Mouse (Mus musculus) ES-Bruce4 (cell line): ENCODE results near the gene Mat2b. TPM values are rescaled to one million over a fixed set of nuclear protein-coding genes. Genes with fewer than 3 reads are reported as not detected.

Experiments used
- H3K27ac ChIP-seq: 2 replicates; pipeline ENCODE4 v1.5.1; 2012; ENCODE audit warnings: low read length, inconsistent platforms; ENCODE audit not compliant: insufficient read depth
- H3K27me3 ChIP-seq: 2 replicates; pipeline ENCODE4 v1.6.1; 2012; ENCODE audit warnings: mild to moderate bottlenecking, low read length, inconsistent platforms; ENCODE audit not compliant: control insufficient read depth, poor library complexity, insufficient read depth, severe bottlenecking
- H3K36me3 ChIP-seq: 2 replicates; pipeline ENCODE4 v1.6.1; 2012; ENCODE audit warnings: inconsistent platforms, mild to moderate bottlenecking, low read length, moderate library complexity; ENCODE audit not compliant: control insufficient read depth, poor library complexity, insufficient read depth, severe bottlenecking
- H3K4me1 ChIP-seq: one replicate; pipeline ENCODE4 v1.8.1; 2011; ENCODE audit warnings: low read length; ENCODE audit not compliant: control insufficient read depth, insufficient read depth
- H3K4me3 ChIP-seq: 2 replicates; pipeline ENCODE4 v1.5.1; 2011; ENCODE audit warnings: low read depth, mild to moderate bottlenecking, low read length
- H3K9ac ChIP-seq: 2 replicates; pipeline ENCODE4 v1.6.1; 2012; ENCODE audit warnings: low read depth, mild to moderate bottlenecking, inconsistent platforms; ENCODE audit not compliant: poor library complexity, severe bottlenecking
- H3K9me3 ChIP-seq: replicated peaks from 2 replicates; pipeline ENCODE4 v1.6.1; 2012; ENCODE audit warnings: mild to moderate bottlenecking, low read length, inconsistent platforms; ENCODE audit not compliant: control insufficient read depth, poor library complexity, insufficient read depth, severe bottlenecking
- CTCF ChIP-seq: IDR thresholded peaks from one replicate; pipeline ENCODE4 v1.8.1; 2011; ENCODE audit warnings: low read depth, low read length
- EP300 ChIP-seq: IDR thresholded peaks from 2 replicates; pipeline ENCODE4 v1.6.1; 2011; ENCODE audit warnings: low read depth, low read length; ENCODE audit not compliant: insufficient read depth
- POLR2A ChIP-seq: IDR thresholded peaks from one replicate; pipeline ENCODE4 v1.8.1; 2011; ENCODE audit warnings: low read length; ENCODE audit not compliant: insufficient read depth
- polyA plus RNA-seq: library from polyadenylated mRNA; stranded (reverse); fragments of >200 nt; gene quantifications from 2 replicates; pipeline ENCODE4 v1.2.4, GENCODE M21; 2011; ENCODE audit warnings: low read depth; ENCODE audit not compliant: missing spikeins, insufficient read depth, insufficient read length

The Mat2b gene
- polyA plus RNA-seq, 1 experiment: 60.9 TPM

DNA sequence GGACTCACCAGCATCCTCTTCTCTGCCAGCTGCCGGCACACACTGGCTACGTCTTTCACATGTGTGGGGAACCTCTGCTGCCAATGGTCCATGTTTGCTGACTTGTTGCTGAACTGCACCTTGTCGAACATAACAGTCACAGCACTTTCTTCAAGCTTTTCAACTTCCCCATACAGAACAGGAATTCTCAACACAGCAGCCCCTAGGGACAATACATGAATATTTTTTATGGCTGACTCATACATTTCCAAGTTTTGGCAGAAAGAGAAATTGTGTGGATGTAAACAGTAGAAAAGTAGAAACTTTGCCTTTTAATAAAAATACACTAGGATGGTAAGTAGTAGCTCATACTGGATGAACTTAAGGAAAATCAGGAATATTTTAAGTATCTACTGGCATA, 12.5 kb downstream of the Mat2b start:
- Histone ChIP-seq H3K27me3 (no peaks in the 10 kb centered on the region), H3K36me3 (peaks cover 84% of the 10 kb centered on the region), H3K9ac (no peak overlapping the region), H3K9me3 (peaks cover under 1% of the 10 kb centered on the region; the same call in 1 of the 2 replicates), H3K27ac (no peak overlapping the region), H3K4me3 (no peak overlapping the region), H3K4me1 (no peaks in the 10 kb centered on the region)
- TF ChIP-seq POLR2A: no peak
- no peak for TF ChIP-seq CTCF
- TF ChIP-seq EP300: no peak

GRCm38 (mm10) chr11:40677169-40677568, 17.8 kb downstream of the Mat2b start:
- Histone ChIP-seq H3K9ac (no peak overlapping the region), H3K36me3 (peaks cover 42% of the 10 kb centered on the region), H3K27ac (no peak overlapping the region), H3K9me3 (peaks cover 4% of the 10 kb centered on the region), H3K27me3 (no peaks in the 10 kb centered on the region), H3K4me1 (no peaks in the 10 kb centered on the region), H3K4me3 (no peak overlapping the region)
- TF ChIP-seq CTCF (peak; percentile 52), POLR2A (no peak), EP300 (no peak)

DNA sequence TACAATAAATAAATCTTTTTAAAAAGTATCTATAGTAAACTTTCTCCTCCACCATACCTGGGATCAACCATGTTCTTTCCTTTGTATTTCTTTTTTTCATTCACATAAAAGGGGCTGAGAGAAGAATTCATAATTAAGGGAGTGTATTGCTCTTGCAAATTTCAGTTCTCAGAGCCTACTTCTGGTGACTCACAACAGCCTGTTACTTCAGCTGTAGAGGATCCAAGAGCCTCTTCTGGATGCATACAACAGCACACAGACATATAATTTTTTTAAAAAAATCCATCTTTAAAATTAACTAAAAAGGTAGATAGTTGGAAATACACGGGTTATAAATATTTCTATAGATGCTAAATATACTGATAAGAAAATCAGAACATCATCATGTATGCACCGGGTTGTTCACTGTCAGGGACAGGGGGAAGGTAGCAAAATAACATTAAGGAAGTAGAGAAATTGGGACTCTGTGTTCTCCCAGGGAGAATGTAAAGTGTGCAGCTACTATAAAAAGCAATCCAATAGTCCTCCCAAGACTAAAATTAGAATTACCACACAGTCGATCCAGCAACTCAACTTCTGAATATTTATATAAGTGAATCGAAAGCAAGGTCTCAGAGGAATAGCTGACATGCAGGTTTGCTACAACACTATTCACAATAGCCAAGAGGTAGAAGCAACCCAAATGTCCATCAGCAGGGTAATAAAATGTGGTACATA, 19.8 kb downstream of the Mat2b start:
- H3K9ac ChIP-seq: no peak overlapping the region
- peaks cover 25% of the 10 kb centered on the region for H3K36me3 ChIP-seq
- no peak overlapping the region for H3K27ac ChIP-seq
- H3K4me3 ChIP-seq: no peak overlapping the region
- peaks cover 4% of the 10 kb centered on the region for H3K9me3 ChIP-seq
- TF ChIP-seq EP300 (no peak), CTCF (no peak), POLR2A (no peak)
- H3K4me1 ChIP-seq: no peaks in the 10 kb centered on the region
- no peaks in the 10 kb centered on the region for H3K27me3 ChIP-seq

- H3K27ac ChIP-seq: no peak overlapping the region
- no peak for TF ChIP-seq CTCF
- TF ChIP-seq POLR2A: no peak
- no peak for TF ChIP-seq EP300
- H3K36me3 ChIP-seq: no peaks in the 10 kb centered on the region
- H3K9me3 ChIP-seq: no peaks in the 10 kb centered on the region
- H3K4me1 ChIP-seq: no peaks in the 10 kb centered on the region
- no peak overlapping the region for H3K9ac ChIP-seq
- H3K4me3 ChIP-seq: no peak overlapping the region
- H3K27me3 ChIP-seq: no peaks in the 10 kb centered on the region
These were observed 45.1 kb downstream of the Mat2b start for GRCm38 (mm10) chr11:40649726-40650445.

DNA sequence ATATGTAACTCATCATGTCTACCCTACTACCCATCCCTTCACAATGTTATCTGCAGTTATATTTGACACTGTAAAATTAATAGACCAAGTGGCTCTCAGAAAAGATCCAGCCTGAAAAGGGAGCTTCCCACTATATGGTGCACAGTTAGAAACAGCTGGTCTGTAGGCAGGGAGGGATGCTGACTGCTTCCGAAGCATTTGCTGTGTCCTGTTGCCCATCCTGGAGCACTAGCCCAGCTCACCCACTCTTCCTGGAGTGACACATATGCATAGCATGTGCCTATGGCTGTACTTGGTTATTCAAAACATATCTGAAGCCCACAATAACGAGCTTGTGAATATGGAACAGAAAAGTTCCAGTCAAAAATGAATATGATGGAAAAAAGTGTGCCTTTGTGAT, 47.8 kb downstream of the Mat2b start:
- no peak for TF ChIP-seq POLR2A
- no peak for TF ChIP-seq EP300
- no peak overlapping the region for H3K27ac ChIP-seq
- H3K9me3 ChIP-seq: no peaks in the 10 kb centered on the region
- H3K9ac ChIP-seq: no peak overlapping the region
- no peaks in the 10 kb centered on the region for H3K4me1 ChIP-seq
- no peaks in the 10 kb centered on the region for H3K27me3 ChIP-seq
- H3K4me3 ChIP-seq: no peak overlapping the region
- H3K36me3 ChIP-seq: no peaks in the 10 kb centered on the region

Other genes with a start within 250 kb of the Mat2b start
- gene Hmmr, start 38.2 kb upstream of the Mat2b start, polyA plus RNA-seq: 166 and 182 TPM in 2 replicates
- gene Nudcd2, start 38.5 kb upstream of the Mat2b start, polyA plus RNA-seq: 194 and 199 TPM in 2 replicates
- 316 and 327 TPM in 2 replicates for gene Ccng1, start 60.1 kb upstream of the Mat2b start, polyA plus RNA-seq